Mouse (Mus musculus): ENCODE measurements at regions not wholly inside any gene's neighbourhood (a gene's known extent, or its start where the extent isn't known, plus 50 kb on each side); places are given as distances from the start of the nearest gene placed in this dataset.
A peak's percentile ranks its signal among the peaks of the same experiment; 100 is the strongest.

DNA sequence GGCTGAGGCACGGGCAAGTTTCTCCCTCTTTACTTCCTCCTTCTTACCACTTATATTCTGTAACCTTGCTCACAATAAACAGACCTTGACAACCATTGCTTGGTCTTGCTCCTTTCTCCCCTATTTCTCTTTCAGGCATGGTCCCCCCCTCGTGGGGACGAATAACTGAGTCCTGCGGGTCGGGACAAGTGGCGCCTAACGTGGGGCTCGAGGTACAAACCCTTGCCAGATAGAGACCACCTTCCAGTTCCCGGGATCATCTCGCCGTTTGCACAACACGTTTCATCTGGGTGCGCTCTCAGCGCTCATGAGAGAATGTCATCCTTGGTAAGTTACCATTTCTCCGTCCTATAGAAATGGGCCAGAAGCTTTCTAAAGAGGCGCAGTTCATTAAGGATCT, 79.6 kb upstream of the Foxn3 start:
- ATAC-seq = no peak

DNA sequence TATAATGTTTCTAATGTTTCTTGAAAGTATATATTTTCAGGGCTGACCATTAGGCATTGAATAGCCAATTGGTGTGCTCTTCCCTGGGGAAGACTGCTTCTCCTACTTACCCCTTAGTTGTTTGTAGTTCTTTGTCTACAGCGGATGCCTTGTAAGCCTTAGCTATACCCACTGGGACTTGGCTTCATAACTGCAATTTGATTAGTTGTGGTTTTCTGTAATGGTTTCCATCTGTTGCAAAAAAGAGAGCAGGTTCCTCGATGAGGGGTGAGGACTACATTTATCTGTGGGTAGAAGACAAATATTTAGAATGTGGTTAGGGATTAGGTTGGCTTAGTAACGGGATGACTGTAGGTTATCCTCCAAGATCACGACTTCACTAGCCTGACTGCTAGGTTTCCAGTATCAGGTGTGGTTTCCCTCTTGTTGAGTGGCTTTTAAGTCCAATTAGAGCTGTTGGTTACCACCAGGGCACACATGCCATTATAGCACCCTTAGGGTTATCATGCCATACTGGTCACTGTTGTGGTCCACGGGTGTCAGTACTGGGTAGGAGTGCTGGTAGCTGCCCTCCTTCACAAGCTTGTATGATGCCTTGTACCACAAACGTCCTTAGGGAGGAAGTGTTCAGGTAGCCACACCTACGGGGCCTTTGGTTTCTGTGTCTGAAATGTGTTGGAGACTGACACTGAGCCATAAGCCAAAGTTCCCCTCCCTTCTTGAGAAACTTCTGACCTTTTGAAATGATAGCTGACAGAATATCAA, 78.9 kb upstream of the Foxn3 start:
- ATAC-seq = no peak

DNA sequence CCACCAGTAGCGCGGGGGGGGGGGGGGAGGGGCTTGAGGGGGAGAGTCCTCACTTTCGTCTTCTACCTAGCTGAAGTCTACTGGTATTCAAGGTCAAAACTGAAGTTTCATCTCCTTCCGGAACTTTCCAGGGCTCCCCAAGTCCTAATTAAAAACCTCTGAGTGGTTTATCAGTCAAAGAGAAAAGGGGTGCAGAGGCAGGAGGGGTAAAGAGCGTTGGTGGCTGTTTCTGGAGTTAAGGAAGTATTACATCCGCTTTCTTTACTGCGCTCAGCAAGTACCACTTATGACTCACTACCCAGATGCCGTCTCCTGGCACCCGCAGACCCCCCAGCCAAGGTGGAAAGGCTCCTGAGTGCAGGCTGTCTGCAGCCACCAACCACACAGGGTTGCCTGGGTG, 77.9 kb upstream of the Foxn3 start:
- ATAC-seq = peak; percentile 69

DNA sequence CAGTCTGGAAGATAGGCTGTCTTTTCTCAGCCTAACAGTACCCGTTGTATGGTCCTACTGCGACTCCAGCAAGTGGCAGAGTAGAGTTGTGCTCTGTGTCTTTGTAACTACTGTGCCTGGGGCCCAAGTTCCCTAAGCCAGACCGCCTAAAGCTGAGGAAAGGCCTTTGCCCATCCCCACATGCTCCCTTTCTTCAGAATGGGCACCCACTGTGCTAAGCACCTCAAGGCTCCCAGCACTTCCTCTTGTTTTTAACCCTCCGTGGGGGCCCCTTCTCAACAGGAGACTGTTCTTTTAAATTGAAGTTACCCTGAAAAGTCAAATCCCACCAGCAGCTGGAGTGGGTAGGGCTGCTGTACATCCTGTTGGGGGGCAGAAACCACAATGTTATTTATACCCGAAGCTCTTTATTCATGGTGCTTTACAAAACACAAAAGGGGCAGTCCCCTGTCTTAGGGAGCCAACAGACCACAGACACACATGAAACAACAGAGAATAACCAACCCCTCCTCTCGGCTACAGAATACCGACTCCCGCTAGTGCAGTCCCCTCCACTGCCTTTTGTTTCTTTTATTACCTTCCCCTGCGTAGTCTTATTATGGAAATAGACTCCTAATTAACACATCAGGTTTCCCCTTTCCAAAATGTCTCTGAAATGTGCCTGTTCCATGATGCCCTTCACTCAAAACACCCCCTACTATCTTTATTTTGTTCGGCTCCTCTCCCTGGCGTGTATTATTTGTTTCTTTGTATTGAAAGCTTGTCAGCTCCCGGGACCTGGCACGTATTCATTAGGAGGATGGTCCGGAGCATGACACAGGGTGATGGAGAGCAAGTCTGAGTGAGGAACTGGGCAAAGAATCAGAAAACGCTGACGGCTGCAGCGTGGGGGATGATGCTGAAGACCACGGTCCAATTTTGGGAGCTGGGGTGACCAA, 77.1 kb upstream of the Foxn3 start:
- ATAC-seq = peak; percentile 87

GRCm38 (mm10) chr12:99639847-99640213, 76.4 kb upstream of the Foxn3 start:
- no peak for ATAC-seq

DNA sequence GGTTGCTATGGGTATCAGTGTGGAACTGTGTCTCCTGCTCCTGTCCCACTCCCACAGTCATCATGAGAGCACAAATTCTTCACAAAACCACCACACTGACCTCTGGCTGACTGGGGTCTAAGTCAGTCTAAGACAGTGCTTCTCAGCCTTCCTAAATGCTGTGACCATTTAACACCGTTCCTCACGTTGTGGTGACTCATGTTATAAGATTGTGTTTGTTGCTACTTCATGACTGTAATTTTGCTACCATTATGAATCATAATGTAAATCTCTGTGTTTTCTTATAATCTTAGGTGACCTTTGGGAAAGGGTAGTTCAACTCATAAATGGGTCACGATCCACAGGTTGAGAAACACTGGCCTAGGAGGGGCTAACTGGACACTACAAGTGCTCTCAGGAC, 75.7 kb upstream of the Foxn3 start:
- no peak for ATAC-seq

GRCm38 (mm10) chr12:99637986-99638385, 74.6 kb upstream of the Foxn3 start:
- no peak for ATAC-seq

DNA sequence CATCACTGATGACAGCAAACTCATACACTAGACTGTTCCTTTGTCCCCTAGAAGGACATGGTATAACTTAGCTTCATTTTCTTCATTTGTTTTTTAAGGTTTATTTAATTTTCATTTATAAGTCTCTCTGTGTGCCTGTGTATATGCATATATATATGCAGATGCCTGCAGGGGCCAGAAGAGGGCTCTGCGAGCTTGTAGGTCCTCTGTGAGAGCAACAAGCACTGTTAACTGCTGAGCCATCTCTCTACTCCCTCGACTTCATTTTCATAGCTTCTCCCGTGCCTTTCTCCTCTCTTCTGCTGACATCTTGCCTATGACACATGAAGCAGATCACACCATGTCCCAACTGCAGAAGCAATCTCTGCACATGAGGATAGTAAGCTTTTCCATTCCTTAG, 72.9 kb upstream of the Foxn3 start:
- no peak for ATAC-seq

GRCm38 (mm10) chr12:99635361-99635760, 72.0 kb upstream of the Foxn3 start:
- no peak for ATAC-seq

DNA sequence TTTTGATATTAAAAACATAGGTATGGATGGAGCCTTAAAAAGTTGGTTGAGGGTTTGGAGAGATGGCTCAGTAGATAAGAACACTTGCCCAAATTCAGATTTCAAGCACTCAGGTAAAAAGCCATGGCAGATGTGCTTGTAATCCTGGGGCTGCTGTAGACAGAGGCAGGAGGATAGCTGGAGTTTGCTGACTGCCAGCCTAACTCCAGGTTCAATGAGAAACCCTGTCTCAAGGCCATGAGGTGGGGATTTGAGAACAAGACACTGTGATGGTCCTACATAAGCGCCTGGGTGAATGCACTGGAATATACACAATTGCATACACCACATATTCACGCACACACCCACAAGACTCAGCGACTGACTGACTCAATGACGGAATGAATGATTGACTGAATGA, 71.3 kb upstream of the Foxn3 start:
- ATAC-seq = no peak

DNA sequence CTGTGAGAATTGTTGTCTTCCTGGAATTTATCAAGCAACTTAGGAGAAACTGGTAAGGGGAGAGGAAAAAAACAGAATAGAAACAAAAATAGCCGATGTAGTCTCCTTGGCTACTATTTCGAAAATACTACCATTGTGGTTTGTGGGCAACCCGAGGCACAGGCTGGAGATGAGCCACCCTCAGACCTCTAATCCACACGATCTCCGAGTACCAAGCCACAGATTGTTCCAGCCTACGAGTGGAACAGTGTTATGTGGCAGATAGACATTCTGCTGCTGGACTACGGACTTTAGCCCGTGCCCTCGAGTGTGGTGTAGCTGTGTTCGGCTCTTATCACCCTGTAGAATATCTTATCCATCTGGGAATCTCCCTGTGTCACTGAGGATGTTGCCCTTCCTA, 70.3 kb upstream of the Foxn3 start:
- peak; percentile 33 for ATAC-seq

- ATAC-seq = no peak
These were observed 69.6 kb upstream of the Foxn3 start for GRCm38 (mm10) chr12:99632988-99633387.

DNA sequence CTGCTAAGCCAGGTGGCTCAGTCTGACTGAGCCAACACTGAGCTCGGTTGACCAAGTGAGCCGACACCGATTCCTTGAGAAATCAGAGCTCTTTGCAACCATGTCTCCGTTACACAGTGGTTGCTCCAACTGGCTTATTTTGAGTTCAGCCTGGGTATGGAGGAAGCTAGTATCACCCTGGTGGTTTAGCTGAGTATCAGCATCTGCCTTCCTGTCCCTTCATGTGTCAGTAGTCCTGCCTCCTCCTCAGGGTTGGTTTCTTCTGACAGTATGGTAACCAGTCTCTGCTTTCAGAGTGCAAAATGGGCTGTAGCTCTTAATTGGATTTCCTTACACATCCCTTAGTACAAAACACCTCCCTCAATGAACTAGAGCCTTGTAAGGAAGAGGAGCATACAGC, 66.2 kb upstream of the Foxn3 start:
- no peak for ATAC-seq

DNA sequence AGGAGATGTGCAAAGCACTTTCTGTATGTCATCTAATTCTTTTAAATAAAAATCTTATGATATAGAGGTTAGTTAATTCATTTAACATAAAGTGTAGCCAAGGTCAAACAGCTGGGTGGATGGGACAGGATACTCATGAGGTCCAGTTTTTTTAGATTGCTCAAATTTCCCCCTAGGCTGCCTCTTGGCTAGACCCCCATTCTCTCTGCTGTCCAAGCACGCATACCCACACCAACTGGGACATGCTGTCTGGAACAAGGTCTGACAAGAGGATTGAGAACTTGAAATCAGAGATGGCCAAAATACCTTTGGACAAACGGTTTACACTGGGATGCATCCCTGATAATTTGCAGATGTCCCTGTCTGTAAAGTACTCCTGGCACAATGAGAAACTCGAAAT, 65.0 kb upstream of the Foxn3 start:
- ATAC-seq = no peak

DNA sequence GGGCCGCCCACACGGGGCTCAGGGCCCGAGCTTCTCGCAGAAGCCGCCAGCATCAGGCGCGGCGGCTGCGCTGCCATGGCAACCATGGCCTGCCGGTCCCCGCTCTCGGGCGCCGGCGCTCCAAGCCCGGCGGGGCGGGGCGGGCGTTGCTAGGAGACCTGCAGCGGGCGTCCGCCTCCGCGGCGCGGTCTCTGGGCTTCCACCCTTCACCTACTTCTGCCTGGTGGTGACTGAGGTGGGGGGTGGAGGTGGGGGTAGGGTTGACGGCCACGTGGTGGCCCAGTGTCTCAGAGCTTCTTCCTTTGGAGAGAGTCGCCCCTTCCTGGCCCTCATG, 64.5 kb upstream of the Foxn3 start:
- peak; percentile 92 for ATAC-seq

DNA sequence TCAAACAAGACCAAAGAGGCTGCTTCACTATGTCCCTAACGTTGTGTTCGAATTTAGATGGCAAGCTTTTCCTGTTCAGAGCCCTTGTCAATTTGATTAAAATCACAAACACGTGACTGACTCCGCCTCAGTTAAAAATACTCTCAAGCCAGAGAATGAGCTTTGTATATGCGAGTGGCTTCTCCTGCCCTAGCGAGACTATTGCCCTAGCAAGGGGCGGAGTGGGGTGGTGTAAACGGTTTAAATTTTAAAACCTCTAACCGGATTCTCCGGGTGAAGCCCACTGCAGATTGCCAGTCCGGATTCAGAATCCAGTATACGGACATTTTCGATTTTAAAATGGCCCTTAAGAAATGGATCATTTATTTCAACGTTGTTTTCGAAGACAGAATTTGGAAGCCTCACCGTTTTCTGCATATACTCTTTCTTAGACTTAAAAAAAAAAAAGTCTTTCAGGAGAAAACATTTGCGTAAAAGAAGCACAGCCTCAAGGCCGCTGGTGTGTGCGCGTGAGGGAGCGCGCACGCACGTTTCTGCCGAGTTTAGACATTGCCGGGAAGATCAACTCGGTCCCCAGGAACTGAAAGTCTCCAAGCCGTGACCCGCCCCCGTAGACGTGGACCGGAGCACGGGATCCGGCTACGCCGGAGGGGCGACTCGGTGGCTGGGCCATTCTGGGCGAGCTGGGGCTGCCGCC, 64.0 kb upstream of the Foxn3 start:
- peak; percentile 49 for ATAC-seq

DNA sequence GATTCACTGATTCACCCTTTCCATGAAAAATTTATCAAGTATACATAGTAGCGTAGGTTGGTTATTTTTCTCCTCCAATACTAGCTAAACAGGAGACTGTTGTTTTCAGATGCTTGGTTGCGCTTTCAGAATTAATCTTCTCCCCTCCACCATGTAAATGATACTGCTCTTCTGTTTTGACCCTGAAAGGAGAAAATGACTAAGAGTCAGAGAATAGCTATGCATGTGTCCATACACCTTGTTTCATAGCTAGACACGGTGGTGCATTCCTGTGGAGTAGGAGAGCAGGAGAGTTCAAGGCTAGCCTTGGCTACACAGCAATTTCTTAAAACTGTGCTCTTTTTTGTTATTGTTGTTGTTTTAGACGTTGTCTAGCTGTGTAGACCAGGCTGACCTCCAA, 62.8 kb upstream of the Foxn3 start:
- no peak for ATAC-seq

GRCm38 (mm10) chr12:99625094-99625493, 61.7 kb upstream of the Foxn3 start:
- ATAC-seq = no peak

GRCm38 (mm10) chr12:99622238-99622637, 58.9 kb upstream of the Foxn3 start:
- no peak for ATAC-seq

DNA sequence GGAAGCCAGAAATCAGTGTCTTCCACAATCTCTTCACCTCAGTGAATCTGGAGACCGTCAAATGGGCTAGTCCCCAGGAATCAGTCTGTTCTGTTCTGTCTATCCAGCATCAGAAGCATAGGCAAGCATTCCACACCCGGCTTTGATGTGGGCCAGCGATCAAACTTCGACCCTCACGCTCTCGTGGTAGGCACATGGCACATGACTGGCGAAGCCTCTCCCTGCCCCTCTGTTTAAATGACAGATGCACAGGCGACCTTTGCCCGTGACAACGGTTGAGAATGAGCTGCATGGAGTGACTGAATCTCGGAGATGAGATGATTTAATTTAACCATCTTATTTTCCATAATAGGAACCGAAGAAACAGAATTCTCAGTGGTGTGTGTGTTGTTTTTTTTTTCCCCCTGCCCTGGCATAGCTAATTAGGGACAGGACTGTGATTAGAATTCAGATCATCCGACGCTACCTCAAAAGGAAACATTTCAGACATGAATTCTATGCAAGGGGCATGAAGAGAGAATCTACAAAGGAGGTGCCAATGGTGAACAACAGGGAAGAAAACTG, 53.9 kb upstream of the Foxn3 start:
- ATAC-seq = no peak

GRCm38 (mm10) chr12:99614420-99614819, 51.0 kb upstream of the Foxn3 start:
- ATAC-seq = no peak
